Mouse (Mus musculus): ENCODE data around the gene Nxpe4. TPM values are rescaled to one million over a fixed set of nuclear protein-coding genes. Genes with fewer than 3 reads are reported as not detected.
A peak's percentile ranks its signal among the peaks of the same experiment; 100 is the strongest.

Nxpe4 gene
- polyA plus RNA-seq, 1 experiment from 2014 or later, result 7.9 TPM

- Histone ChIP-seq H3K27ac (ENCODE audit: low read depth, low read length) (no peak overlapping the region), H3K4me1 (replicated peaks; ENCODE audit: control insufficient read depth, insufficient read depth, low read length) (no peaks in the 10 kb centered on the region), H3K4me2 (ENCODE audit: low read depth, low read length, severe bottlenecking) (no peak overlapping the region), H3K9me3 (ENCODE audit: control insufficient read depth, low read length) (no peaks in the 10 kb centered on the region), H3K27me3 (ENCODE audit: control insufficient read depth, insufficient read depth, low read length) (no peaks in the 10 kb centered on the region), H3K36me3 (ENCODE audit: control insufficient read depth, insufficient read depth, low read length) (no peaks in the 10 kb centered on the region), H3K4me3 (ENCODE audit: low read depth, low read length) (no peak overlapping the region), H3K9ac (ENCODE audit: low read length) (no peak overlapping the region)
- WGBS, result 87% methylated on average over 13 of the region's 13 CpGs
- ATAC-seq (replicated peaks; ENCODE audit: low FRiP score) (no peak), DNase-seq (ENCODE audit: low spot score) (no peak)
Measured at GRCm38 (mm10) chr9:48216091-48217001, 54.5 kb downstream of the Nxpe4 start.

GRCm38 (mm10) chr9:48230706-48231105, 68.9 kb downstream of the Nxpe4 start:
- WGBS, result 90% methylated on average over 3 of the region's 3 CpGs
- no peak overlapping the region for H3K4me3 ChIP-seq (ENCODE audit: low read depth, low read length)
- H3K36me3 ChIP-seq (ENCODE audit: control insufficient read depth, insufficient read depth, low read length), result no peaks in the 10 kb centered on the region
- H3K9ac ChIP-seq (ENCODE audit: low read length), result no peak overlapping the region
- no peaks in the 10 kb centered on the region for H3K4me1 ChIP-seq (replicated peaks; ENCODE audit: control insufficient read depth, insufficient read depth, low read length)
- H3K4me2 ChIP-seq (ENCODE audit: low read depth, low read length, severe bottlenecking), result no peak overlapping the region
- H3K9me3 ChIP-seq (ENCODE audit: control insufficient read depth, low read length), result no peaks in the 10 kb centered on the region
- DNase-seq (ENCODE audit: low spot score) (no peak), ATAC-seq (replicated peaks; ENCODE audit: low FRiP score) (no peak)
- H3K27me3 ChIP-seq (ENCODE audit: control insufficient read depth, insufficient read depth, low read length), result no peaks in the 10 kb centered on the region
- no peak overlapping the region for H3K27ac ChIP-seq (ENCODE audit: low read depth, low read length)

GRCm38 (mm10) chr9:48236455-48236854, 74.6 kb downstream of the Nxpe4 start:
- Histone ChIP-seq H3K4me3 (ENCODE audit: low read depth, low read length) (no peak overlapping the region), H3K27ac (ENCODE audit: low read depth, low read length) (no peak overlapping the region), H3K27me3 (ENCODE audit: control insufficient read depth, insufficient read depth, low read length) (no peaks in the 10 kb centered on the region), H3K4me2 (ENCODE audit: low read depth, low read length, severe bottlenecking) (no peak overlapping the region), H3K36me3 (ENCODE audit: control insufficient read depth, insufficient read depth, low read length) (no peaks in the 10 kb centered on the region), H3K9me3 (ENCODE audit: control insufficient read depth, low read length) (no peaks in the 10 kb centered on the region), H3K9ac (ENCODE audit: low read length) (no peak overlapping the region), H3K4me1 (replicated peaks; ENCODE audit: control insufficient read depth, insufficient read depth, low read length) (no peaks in the 10 kb centered on the region)
- DNase-seq (ENCODE audit: low spot score), result no peak
- no peak for ATAC-seq (replicated peaks; ENCODE audit: low FRiP score)
- 80% methylated on average over 6 of the region's 6 CpGs for whole genome bisulfite sequencing

- Histone ChIP-seq H3K4me3 (ENCODE audit: low read depth, low read length) (no peak overlapping the region), H3K9me3 (ENCODE audit: control insufficient read depth, low read length) (no peaks in the 10 kb centered on the region), H3K4me1 (replicated peaks; ENCODE audit: control insufficient read depth, insufficient read depth, low read length) (no peaks in the 10 kb centered on the region), H3K4me2 (ENCODE audit: low read depth, low read length, severe bottlenecking) (no peak overlapping the region), H3K27ac (ENCODE audit: low read depth, low read length) (no peak overlapping the region), H3K9ac (ENCODE audit: low read length) (no peak overlapping the region), H3K27me3 (ENCODE audit: control insufficient read depth, insufficient read depth, low read length) (no peaks in the 10 kb centered on the region), H3K36me3 (ENCODE audit: control insufficient read depth, insufficient read depth, low read length) (no peaks in the 10 kb centered on the region)
- 84% methylated on average over 9 of the region's 9 CpGs for WGBS
- ATAC-seq (replicated peaks; ENCODE audit: low FRiP score) (no peak), DNase-seq (ENCODE audit: low spot score) (peak; percentile 56)
Measured at GRCm38 (mm10) chr9:48238153-48238755, 76.4 kb downstream of the Nxpe4 start.

GRCm38 (mm10) chr9:48239461-48239860, 77.6 kb downstream of the Nxpe4 start:
- H3K4me2 ChIP-seq (ENCODE audit: low read depth, low read length, severe bottlenecking), result no peak overlapping the region
- H3K27ac ChIP-seq (ENCODE audit: low read depth, low read length), result no peak overlapping the region
- H3K9ac ChIP-seq (ENCODE audit: low read length), result no peak overlapping the region
- no peaks in the 10 kb centered on the region for H3K36me3 ChIP-seq (ENCODE audit: control insufficient read depth, insufficient read depth, low read length)
- DNase-seq (ENCODE audit: low spot score) (no peak), ATAC-seq (replicated peaks; ENCODE audit: low FRiP score) (no peak)
- no peaks in the 10 kb centered on the region for H3K9me3 ChIP-seq (ENCODE audit: control insufficient read depth, low read length)
- 96% methylated on average over 5 of the region's 5 CpGs for WGBS
- H3K27me3 ChIP-seq (ENCODE audit: control insufficient read depth, insufficient read depth, low read length), result no peaks in the 10 kb centered on the region
- H3K4me3 ChIP-seq (ENCODE audit: low read depth, low read length), result no peak overlapping the region
- no peaks in the 10 kb centered on the region for H3K4me1 ChIP-seq (replicated peaks; ENCODE audit: control insufficient read depth, insufficient read depth, low read length)

- Histone ChIP-seq H3K9ac (ENCODE audit: low read length) (no peak overlapping the region), H3K27me3 (ENCODE audit: control insufficient read depth, insufficient read depth, low read length) (no peaks in the 10 kb centered on the region), H3K27ac (ENCODE audit: low read depth, low read length) (no peak overlapping the region), H3K36me3 (ENCODE audit: control insufficient read depth, insufficient read depth, low read length) (no peaks in the 10 kb centered on the region), H3K4me2 (ENCODE audit: low read depth, low read length, severe bottlenecking) (no peak overlapping the region), H3K4me1 (replicated peaks; ENCODE audit: control insufficient read depth, insufficient read depth, low read length) (no peaks in the 10 kb centered on the region), H3K9me3 (ENCODE audit: control insufficient read depth, low read length) (no peaks in the 10 kb centered on the region), H3K4me3 (ENCODE audit: low read depth, low read length) (no peak overlapping the region)
- 38% methylated on average over 5 of the region's 5 CpGs for WGBS
- ATAC-seq (replicated peaks; ENCODE audit: low FRiP score) (no peak), DNase-seq (ENCODE audit: low spot score) (no peak)
Measured at GRCm38 (mm10) chr9:48240431-48240830, 78.6 kb downstream of the Nxpe4 start.

- Histone ChIP-seq H3K4me1 (replicated peaks; ENCODE audit: control insufficient read depth, insufficient read depth, low read length) (no peaks in the 10 kb centered on the region), H3K36me3 (ENCODE audit: control insufficient read depth, insufficient read depth, low read length) (no peaks in the 10 kb centered on the region), H3K9me3 (ENCODE audit: control insufficient read depth, low read length) (no peaks in the 10 kb centered on the region), H3K4me3 (ENCODE audit: low read depth, low read length) (no peak overlapping the region), H3K27ac (ENCODE audit: low read depth, low read length) (no peak overlapping the region), H3K4me2 (ENCODE audit: low read depth, low read length, severe bottlenecking) (no peak overlapping the region), H3K9ac (ENCODE audit: low read length) (no peak overlapping the region), H3K27me3 (ENCODE audit: control insufficient read depth, insufficient read depth, low read length) (no peaks in the 10 kb centered on the region)
- WGBS, result 86% methylated on average over 1 of the region's 1 CpGs
- DNase-seq (ENCODE audit: low spot score) (no peak), ATAC-seq (replicated peaks; ENCODE audit: low FRiP score) (no peak)
Measured at GRCm38 (mm10) chr9:48241791-48242190, 80.0 kb downstream of the Nxpe4 start.

GRCm38 (mm10) chr9:48242756-48243155, 80.9 kb downstream of the Nxpe4 start:
- Histone ChIP-seq H3K9ac (ENCODE audit: low read length) (no peak overlapping the region), H3K27ac (ENCODE audit: low read depth, low read length) (no peak overlapping the region)
- 93% methylated on average over 2 of the region's 2 CpGs for WGBS

More at GRCm38 (mm10) chr9:48242756-48243155, 80.9 kb downstream of the Nxpe4 start:
- ATAC-seq (replicated peaks; ENCODE audit: low FRiP score) (no peak), DNase-seq (ENCODE audit: low spot score) (no peak)
- no peak overlapping the region for H3K4me2 ChIP-seq (ENCODE audit: low read depth, low read length, severe bottlenecking)
- H3K4me3 ChIP-seq (ENCODE audit: low read depth, low read length), result no peak overlapping the region
- no peaks in the 10 kb centered on the region for H3K9me3 ChIP-seq (ENCODE audit: control insufficient read depth, low read length)
- no peaks in the 10 kb centered on the region for H3K36me3 ChIP-seq (ENCODE audit: control insufficient read depth, insufficient read depth, low read length)
- H3K27me3 ChIP-seq (ENCODE audit: control insufficient read depth, insufficient read depth, low read length), result no peaks in the 10 kb centered on the region
- no peaks in the 10 kb centered on the region for H3K4me1 ChIP-seq (replicated peaks; ENCODE audit: control insufficient read depth, insufficient read depth, low read length)

Data from forebrain, embryonic 11.5 days (tissue).